Mouse (Mus musculus) limb, embryonic 14.5 days (tissue): Measurements from ENCODE around the gene Duxf3. TPM values are rescaled to one million over a fixed set of nuclear protein-coding genes. Genes with fewer than 3 reads are reported as not detected.
"Not testable (repeated sequence)": the region's sequence is repeated elsewhere in the genome, so short reads cannot be mapped to it uniquely, and the experiment has no call there.

Experiments used
- ATAC-seq: fragments of 200-750 bp; cut with Nextera tagmentation; 2 replicates; pipeline ENCODE4 v1.8.0; 2017; ENCODE audit warnings: low read depth, moderate number of reproducible peaks, moderate TSS enrichment; ENCODE audit not compliant: low FRiP score
- DNase-seq: peaks from one replicate; pipeline ENCODE4 v3.0.0-alpha.2; 2015; ENCODE audit warnings: low spot score
- H3K27ac ChIP-seq: fragments of 300-500 bp; sonication (generic); replicated peaks from 2 replicates; pipeline ENCODE4 v1.5.1; 2014; ENCODE audit warnings: low read depth, mild to moderate bottlenecking, low read length, moderate library complexity, mixed read lengths
- H3K27me3 ChIP-seq: fragments of 300-500 bp; sonication (generic); 2 replicates; pipeline ENCODE4 v1.6.1; 2014; ENCODE audit warnings: low read length, mixed read lengths; ENCODE audit not compliant: control insufficient read depth, insufficient read depth
- H3K36me3 ChIP-seq: fragments of 300-500 bp; sonication (generic); 2 replicates; pipeline ENCODE4 v1.6.1; 2014; ENCODE audit warnings: mild to moderate bottlenecking, low read length, moderate library complexity, mixed read lengths; ENCODE audit not compliant: control insufficient read depth, insufficient read depth
- H3K4me1 ChIP-seq: fragments of 300-500 bp; sonication (generic); 2 replicates; pipeline ENCODE4 v1.6.1; 2014; ENCODE audit warnings: antibody characterized with exemption, low read length, mixed read lengths; ENCODE audit not compliant: control insufficient read depth, insufficient read depth
- H3K4me2 ChIP-seq: fragments of 300-500 bp; sonication (generic); replicated peaks from 2 replicates; pipeline ENCODE4 v1.6.1; 2014; ENCODE audit warnings: low read depth, mild to moderate bottlenecking, low read length, moderate library complexity; ENCODE audit not compliant: severe bottlenecking
- H3K4me3 ChIP-seq: fragments of 300-500 bp; sonication (generic); replicated peaks from 2 replicates; pipeline ENCODE4 v1.5.1; 2014; ENCODE audit warnings: low read length
- H3K9ac ChIP-seq: fragments of 300-500 bp; sonication (generic); 2 replicates; pipeline ENCODE4 v1.6.1; 2014; ENCODE audit warnings: mild to moderate bottlenecking, low read depth, low read length, moderate library complexity; ENCODE audit not compliant: severe bottlenecking
- H3K9me3 ChIP-seq: fragments of 300-500 bp; sonication (generic); 2 replicates; pipeline ENCODE4 v1.6.1; 2016; ENCODE audit warnings: low read length; ENCODE audit not compliant: control insufficient read depth
- WGBS: fragments of 180-500 bp; shearing (Covaris S2); extraction: QIAGEN DNeasy Blood & Tissue Kit; methylation state at CpG from one replicate; pipeline ENCODE4 v1.1.7; 2014; 5-methylcytosine and 5-hydroxymethylcytosine counted together
- polyA plus RNA-seq, 2 experiments: library from polyadenylated mRNA; depleted of rRNA in 1 of 2; stranded (reverse) in 1 of 2; unstranded in 1 of 2; fragments of >200 nt; fragmentation: Nextera tagmentation in 1 of 2; extraction: Ambion mirVana in 1 of 2; gene quantifications; 2 replicates each; pipeline versions ENCODE4 v1.2.1 to v1.2.3; 2012 to 2014

The Duxf3 gene
- polyA plus RNA-seq, 2 experiments: not detected

DNA sequence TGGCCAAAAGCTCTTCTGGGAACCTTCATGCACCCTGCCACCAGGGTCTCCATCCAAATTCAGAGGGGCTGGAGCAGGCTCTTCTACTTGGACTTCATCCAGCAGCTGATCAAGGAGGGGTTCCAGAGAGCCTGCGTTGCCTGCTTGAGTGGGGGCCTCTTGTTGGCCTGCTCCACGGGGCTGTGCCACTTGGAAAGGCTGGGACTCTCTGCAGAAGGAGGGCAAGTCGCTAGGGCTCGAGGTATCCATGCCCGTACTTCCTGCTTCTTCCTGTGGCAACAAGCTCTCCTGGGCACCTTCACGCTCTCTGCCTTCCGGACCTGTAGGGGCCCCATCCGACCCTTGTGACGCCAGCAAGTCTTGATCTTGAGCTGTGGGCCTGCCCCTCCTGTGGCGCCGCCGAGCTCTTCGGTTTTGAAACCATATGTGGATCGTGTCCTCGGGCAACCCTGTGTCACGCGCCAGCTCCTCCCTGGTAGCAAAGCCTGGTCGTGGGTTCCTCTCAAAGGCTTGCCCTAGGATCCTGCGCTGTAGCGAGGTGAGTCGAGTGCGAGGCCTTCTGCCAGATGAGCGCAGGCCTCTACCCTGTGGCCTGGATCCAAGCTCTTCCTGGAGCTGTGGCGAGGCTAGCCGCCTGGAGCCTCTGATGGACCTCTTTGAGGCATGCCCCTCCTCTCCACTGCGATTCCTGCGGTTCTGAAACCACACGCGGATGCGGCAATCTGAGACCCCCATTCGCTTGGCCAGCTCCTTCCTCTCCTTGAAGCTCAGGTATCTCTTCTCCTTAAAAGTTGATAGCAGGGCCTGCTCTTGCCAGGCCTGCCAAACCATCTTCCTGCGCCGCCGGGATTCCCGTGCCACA is 465 bp downstream of the Duxf3 start:
- not testable (repeated sequence) for H3K9ac ChIP-seq, H3K4me1 ChIP-seq, H3K4me2 ChIP-seq, H3K36me3 ChIP-seq, H3K27ac ChIP-seq, H3K4me3 ChIP-seq, H3K27me3 ChIP-seq
- DNase-seq (peak; percentile 36), ATAC-seq (peak; percentile 76)
- WGBS: 87% methylated on average over 31 of the region's 35 CpGs
- peaks cover 11% of the 10 kb centered on the region for H3K9me3 ChIP-seq

- DNase-seq: not testable (repeated sequence)
- peak; percentile 42 for ATAC-seq
Observed at GRCm38 (mm10) chr10:58231088-58231487, 1.4 kb downstream of the Duxf3 start.

GRCm38 (mm10) chr10:58230021-58230420 is 2.5 kb downstream of the Duxf3 start:
- not testable (repeated sequence) for DNase-seq, H3K36me3 ChIP-seq, H3K4me1 ChIP-seq, H3K27ac ChIP-seq, H3K4me2 ChIP-seq, H3K27me3 ChIP-seq, H3K9ac ChIP-seq, H3K4me3 ChIP-seq, ATAC-seq
- peaks cover 11% of the 10 kb centered on the region for H3K9me3 ChIP-seq
- 59% methylated on average over 3 of the region's 3 CpGs for WGBS

More at GRCm38 (mm10) chr10:58231088-58231487, 1.4 kb downstream of the Duxf3 start:
- not testable (repeated sequence) for H3K9ac ChIP-seq, H3K4me2 ChIP-seq, H3K36me3 ChIP-seq, H3K27me3 ChIP-seq, H3K4me3 ChIP-seq, H3K4me1 ChIP-seq, H3K27ac ChIP-seq
- 80% methylated on average over 3 of the region's 7 CpGs for WGBS
- H3K9me3 ChIP-seq: peaks cover 11% of the 10 kb centered on the region

GRCm38 (mm10) chr10:58227798-58228197 is 4.7 kb downstream of the Duxf3 start:
- peaks cover 11% of the 10 kb centered on the region for H3K9me3 ChIP-seq
- not testable (repeated sequence) for H3K4me2 ChIP-seq, H3K27ac ChIP-seq, ATAC-seq, DNase-seq, H3K4me1 ChIP-seq, H3K27me3 ChIP-seq, H3K36me3 ChIP-seq, H3K9ac ChIP-seq, H3K4me3 ChIP-seq
- 94% methylated on average over 2 of the region's 6 CpGs for WGBS

DNA sequence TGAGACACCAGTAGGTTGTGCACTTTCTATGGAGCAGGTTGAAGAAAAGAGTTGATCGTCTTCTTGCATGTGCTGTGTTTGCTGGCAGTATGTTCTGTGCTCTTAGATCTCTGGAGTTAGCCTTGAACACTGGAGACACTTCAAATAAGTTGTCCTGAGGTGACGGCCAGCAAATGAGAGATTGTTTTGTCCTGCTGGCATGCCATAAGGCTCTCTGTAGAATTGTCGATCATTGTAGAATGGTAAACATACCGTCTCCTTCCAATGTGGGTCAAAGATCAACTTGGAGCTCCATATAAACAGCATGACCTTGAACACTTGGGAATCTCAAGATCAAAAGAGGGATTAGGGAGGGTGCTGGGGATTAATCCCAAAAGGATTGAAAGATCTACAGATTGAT is 6.1 kb downstream of the Duxf3 start:
- H3K4me2 ChIP-seq, ATAC-seq, H3K9ac ChIP-seq, H3K4me1 ChIP-seq, H3K27me3 ChIP-seq, H3K4me3 ChIP-seq, H3K36me3 ChIP-seq, H3K27ac ChIP-seq, H3K9me3 ChIP-seq: not testable (repeated sequence)
- WGBS: 86% methylated on average over 4 of the region's 4 CpGs
- DNase-seq: peak; percentile 40

GRCm38 (mm10) chr10:58224827-58225785 is 7.4 kb downstream of the Duxf3 start, which contains the start of gene AW822073:
Gene AW822073, minus strand, starts transcription at chr10:58224930.
- not testable (repeated sequence) for H3K9me3 ChIP-seq, H3K9ac ChIP-seq, H3K4me2 ChIP-seq, H3K4me3 ChIP-seq, H3K36me3 ChIP-seq, ATAC-seq, H3K27ac ChIP-seq, H3K27me3 ChIP-seq, H3K4me1 ChIP-seq, DNase-seq
- 85% methylated on average over 16 of the region's 18 CpGs for WGBS

DNA sequence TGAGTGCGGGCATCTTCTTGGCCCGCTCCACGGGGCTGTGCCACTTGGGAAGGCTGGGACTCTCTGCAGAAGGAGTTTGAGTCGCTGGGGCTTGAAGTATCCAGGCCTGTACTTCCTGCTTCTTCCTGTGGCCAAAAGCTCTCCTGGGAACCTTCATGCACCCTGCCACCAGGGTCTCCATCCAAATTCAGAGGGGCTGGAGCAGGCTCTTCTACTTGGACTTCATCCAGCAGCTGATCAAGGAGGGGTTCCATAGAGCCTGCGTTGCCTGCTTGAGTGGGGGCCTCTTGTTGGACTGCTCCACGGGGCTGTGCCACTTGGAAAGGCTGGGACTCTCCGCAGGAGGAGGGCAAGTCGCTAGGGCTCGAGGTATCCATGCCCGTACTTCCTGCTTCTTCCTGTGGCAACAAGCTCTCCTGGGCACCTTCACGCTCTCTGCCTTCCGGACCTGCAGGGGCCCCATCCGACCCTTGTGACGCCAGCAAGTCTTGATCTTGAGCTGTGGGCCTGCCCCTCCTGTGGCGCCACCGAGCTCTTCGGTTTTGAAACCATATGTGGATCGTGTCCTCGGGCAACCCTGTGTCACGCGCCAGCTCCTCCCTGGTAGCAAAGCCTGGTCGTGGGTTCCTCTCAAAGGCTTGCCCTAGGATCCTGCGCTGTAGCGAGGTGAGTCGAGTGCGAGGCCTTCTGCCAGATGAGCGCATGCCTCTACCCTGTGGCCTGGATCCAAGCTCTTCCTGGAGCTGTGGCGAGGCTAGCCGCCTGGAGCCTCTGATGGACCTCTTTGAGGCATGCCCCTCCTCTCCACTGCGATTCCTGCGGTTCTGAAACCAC is 8.3 kb downstream of the Duxf3 start:
- H3K36me3 ChIP-seq, H3K4me3 ChIP-seq, H3K9me3 ChIP-seq, H3K4me1 ChIP-seq, ATAC-seq, H3K27me3 ChIP-seq, H3K4me2 ChIP-seq, H3K9ac ChIP-seq, DNase-seq, H3K27ac ChIP-seq: not testable (repeated sequence)
- WGBS: 82% methylated on average over 25 of the region's 31 CpGs
